Mouse (Mus musculus) thymus, postnatal 25 days (tissue): ENCODE measurements around the gene Smok2b.
"Not testable (repeated sequence)": the region's sequence is repeated elsewhere in the genome, so short reads cannot be mapped to it uniquely, and the experiment has no call there.

Experiments used
- DNase-seq: peaks from one replicate; pipeline ENCODE4 v3.0.0; 2022

Smok2b gene

DNA sequence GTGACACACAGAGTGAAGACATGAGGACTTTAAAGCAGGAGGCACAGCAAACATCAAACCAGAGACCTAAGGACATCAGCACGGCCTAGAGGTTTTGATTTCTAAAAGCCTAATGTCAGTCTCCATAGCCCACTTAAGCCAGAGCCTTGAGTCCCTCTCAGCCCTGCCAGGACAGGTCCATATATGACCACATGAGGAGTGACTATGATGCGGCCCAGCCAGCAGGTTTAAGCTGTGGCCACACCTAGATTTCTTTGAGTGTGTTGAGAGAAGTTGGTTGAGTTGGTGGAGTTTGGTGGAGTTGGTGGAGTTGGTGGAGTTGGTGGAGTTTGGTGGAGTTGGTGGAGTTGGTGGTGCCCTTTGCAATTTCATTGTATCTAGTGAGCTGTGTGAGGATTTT lies at the start of gene Smok2b:
TSS of gene Smok2b (plus strand) at position 301 of the 400 bp plus-strand sequence.
- not testable (repeated sequence) for DNase-seq

DNA sequence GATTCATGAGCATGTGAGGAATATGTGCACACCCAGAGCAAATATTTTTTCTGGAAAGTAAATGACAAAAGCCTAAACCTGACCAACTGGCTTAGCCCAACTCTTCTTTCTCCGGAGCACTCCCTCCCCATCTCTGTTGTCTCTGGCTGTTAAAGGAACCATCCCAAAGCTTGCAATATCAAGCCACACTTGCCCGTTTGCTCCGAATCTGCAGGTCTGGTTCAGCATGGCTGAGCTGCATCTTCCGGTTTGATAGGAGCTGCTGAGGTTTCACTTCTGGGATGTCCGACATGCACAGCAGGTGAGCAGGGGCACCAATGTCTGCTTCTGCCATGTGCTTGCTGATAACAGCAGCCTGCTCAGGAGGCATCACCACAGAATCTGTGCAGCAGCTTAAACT lies 49.6 kb upstream of the Smok2b start:
- not testable (repeated sequence) for DNase-seq

DNA sequence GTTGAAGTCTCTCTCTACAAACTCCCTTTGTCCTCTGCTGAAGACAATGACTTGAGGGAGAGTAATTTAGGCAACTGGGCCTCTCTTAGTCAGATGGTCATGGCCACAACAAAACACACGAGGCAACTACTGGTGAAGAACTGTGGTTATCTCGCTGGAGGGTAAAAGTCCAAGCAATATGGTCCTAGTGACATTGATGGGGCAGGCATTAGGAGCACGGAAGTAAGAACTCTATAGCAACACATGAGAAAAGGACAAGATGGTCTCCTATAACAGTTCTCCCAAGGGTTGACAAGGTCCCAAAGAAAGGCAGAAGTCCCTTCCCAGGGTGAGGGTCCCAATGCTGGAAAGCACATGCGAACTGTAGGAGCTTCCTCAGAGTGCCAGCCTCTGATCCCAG lies 47.3 kb upstream of the Smok2b start:
- not testable (repeated sequence) for DNase-seq

DNA sequence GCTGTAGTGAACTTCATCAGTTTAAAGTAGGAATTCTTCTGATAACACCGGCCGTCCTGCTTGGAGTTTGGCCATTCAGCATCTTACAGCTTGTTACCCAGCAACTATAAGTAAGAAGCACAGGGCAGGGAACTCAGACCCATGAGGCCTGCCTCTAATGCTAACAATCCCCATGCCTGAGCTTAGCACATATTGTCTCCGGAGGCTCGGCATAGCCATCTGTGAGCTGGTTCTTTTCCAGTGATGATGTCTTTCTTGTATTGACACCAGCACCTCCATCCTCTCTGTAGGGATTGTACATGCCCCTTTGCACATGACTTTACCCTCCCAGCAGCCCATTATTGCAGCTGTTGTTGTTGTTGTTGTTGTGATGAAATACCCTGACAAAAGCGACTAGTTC lies 45.5 kb upstream of the Smok2b start:
- DNase-seq, result not testable (repeated sequence)

DNA sequence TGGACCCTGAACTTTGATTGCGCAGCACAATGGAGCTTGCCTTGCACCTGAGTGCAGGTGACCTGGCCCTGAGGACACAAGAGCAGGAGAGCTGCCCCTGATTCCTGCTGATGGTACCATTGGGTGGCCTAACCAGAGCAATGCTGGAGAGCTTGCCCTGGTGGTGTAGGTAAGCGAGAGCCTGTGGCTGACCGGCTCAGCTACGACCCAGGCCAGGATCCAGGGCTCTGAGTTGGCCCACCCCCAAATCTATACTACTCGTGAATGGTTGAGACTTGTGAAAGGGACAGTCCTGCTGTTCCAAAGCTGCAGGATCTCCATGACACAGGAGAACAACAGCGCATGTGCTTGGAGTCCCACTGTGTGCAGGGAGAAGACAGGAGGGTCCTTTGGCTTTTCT lies 43.5 kb upstream of the Smok2b start:
- not testable (repeated sequence) for DNase-seq

DNA sequence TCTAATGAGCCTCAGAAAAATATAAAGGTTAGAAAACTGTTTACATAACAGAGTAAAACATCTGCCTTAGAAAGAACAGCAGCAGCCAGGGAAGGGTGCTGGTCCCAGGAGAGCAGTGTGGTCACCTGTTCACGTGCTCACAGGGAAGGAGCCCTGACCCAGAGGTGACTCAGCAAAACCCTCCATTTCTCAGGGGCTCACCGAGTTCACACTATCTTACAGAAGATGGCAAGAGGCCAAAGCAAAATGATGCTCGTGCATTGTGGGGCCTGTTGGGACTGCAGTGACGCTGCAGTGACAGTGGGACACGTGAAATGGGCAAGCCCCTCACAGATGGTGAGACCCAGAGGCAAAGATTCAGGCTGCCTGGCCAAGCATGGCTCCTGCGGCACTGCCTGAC lies 42.4 kb upstream of the Smok2b start:
- DNase-seq, result not testable (repeated sequence)

DNA sequence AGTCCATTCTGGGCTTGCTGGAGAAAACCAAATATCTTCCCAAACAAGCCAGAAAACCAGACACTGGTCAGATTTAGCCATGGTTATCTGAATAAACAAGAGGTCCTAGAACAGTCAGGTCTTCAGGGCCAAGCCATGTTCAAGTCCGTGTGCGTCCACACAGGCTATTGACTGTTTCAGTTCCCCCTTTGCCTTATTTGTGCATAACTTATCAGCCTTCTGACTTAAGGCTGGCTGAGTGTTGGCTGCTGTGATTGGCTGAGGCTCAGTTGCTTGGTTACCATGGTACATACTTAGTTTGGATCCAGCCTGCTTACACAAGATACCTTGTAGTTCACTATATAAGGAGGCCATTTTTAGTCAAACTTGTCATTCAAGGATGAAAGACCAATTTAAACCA lies 41.2 kb upstream of the Smok2b start:
- not testable (repeated sequence) for DNase-seq

DNA sequence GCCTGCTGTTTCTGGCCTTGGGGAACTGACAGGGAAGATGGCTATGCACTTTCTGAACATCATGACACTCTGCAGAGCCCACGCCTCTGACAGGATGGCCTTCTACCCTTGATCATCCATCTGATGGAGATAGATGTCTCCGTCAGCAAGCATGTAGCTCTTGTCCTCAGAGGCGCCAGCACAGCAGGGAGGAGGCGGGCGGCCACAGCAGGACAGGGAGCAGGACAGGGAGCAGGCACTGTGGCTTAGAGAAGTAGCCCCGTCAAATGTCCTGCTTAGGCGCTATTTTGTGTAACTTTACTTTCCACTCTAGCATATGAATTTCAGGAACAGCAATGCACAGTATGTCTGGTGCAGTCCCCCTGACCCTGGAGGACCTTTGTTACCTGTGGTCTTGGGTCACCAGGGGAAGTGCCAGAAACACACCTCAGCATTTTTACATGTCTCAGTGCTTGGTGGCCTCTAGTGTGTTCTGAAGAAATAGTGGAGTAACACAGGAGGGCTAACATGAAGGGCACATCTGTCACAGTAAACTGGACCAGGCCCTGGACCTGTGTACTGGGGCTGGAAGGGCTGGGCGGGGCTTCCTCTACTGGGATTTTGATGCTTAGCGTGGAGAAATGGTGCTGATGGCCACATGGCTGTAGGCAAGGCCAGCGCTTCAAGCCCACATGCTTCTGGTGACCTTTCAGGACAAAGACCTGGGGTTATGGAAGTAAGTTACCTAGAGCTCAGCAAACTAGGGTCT lies 39.0 kb upstream of the Smok2b start:
- DNase-seq, result not testable (repeated sequence)

DNA sequence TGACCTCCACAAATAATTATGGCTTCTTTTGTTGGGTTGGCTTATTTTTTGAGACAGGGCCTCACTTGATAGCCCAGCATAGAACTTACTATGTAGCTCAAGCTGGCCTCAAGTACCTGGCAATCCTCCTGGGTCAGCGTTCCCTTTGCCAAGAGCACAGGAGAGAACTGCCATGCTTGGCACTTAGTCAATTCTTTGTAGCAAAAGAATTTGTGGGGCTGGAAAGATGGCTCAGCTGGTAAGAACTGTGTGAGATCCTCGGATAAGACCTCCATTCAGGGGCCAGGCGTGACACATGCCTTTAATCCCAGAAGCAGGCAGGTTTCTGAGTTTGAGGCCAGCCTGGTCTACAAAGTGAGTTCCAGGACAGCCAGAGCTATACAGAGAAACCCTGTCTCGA lies 33.6 kb upstream of the Smok2b start:
- DNase-seq, result not testable (repeated sequence)

DNA sequence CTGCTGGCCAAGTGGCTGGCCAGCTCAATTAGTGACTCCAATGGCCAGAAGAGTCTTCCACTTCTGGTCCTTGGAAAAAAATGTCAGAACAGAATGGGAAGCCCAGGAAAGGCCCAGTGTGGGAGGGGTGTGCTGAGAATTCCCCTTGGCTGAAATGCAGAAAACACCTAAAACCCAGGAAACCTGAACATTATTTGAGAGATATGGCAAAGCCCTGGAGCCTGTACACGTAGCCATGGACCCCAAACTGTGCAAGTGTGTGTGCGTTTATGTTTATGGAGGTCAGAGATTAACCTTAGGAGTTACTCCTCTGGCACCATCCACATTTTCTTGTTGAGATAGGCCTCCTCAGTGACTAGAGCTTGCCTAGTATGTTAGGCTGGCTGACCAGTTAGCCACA lies 31.2 kb upstream of the Smok2b start:
- not testable (repeated sequence) for DNase-seq

DNA sequence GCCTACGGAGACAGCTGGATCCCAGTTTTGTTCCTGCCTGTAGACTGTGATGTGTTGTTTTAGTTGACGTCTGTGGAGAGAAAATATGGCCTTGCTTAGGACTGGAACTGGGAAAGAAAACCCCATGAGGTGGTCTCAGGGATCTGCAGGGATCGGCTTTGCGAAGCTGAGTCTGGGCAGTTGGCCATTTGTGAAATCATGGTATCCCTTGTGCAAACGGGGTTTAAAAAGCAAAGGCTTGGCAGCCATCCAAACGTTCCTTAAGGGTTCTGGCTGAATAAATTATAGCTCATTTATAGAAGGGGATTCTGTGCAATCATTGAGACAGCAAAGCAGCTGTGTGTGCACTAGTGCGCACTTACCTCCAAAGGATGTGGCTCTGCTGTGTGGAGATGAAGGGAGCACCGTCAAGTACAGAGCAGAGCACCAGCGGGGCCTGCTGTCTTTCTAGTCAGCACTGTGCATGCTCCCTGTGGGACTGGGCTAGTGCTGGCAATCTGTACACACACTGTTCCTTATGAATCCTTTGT lies 30.1 kb upstream of the Smok2b start:
- not testable (repeated sequence) for DNase-seq

DNA sequence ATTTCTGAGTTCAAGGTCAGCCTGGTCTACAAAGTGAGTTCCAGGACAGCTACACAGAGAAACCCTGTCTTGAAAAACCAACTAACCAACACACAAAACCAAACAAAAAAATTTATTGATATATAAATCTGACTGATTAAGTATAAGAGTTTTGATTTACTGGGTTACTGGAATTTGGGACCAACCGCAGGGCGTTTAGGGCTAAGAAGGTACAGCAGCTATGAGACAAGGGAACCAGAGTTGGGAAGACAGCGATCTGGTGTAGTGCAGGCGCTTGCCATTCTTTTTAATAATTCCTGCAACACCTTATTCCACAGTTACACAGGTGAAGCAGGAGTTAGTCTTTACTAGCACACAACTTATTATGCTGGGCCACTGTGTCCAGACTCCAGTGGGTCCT lies 28.5 kb upstream of the Smok2b start:
- DNase-seq, result not testable (repeated sequence)

DNA sequence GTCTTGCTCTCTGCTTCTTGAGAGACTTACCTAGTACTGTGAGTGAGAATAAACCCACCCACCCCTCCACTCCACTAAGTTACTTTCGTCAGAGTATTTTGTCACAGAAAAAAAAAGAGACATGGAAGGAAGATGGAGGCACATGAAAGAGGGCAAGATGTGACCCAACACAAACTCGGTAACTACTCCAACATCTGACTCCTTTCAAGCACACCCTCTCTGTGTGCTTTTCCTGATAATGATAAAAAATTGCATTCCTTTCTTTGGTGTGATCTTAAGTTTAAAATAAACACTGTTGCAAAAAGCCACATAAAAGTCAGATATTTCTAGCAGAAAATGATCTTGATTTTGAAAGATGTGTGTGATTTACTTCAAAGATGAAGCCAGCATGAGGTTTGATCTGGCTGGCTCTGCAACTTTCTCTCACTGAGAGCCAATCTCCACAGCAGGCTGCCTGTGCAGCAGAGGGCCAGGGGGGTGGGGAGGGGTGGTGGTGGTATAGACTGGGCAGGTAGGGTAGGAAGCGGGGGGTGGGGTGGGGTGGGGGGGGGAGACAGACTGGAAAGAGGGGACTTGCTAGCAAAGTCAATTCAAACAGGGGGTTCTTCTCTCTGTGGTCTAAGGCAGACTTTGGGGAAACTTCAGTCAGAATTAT lies 27.5 kb upstream of the Smok2b start:
- not testable (repeated sequence) for DNase-seq

DNA sequence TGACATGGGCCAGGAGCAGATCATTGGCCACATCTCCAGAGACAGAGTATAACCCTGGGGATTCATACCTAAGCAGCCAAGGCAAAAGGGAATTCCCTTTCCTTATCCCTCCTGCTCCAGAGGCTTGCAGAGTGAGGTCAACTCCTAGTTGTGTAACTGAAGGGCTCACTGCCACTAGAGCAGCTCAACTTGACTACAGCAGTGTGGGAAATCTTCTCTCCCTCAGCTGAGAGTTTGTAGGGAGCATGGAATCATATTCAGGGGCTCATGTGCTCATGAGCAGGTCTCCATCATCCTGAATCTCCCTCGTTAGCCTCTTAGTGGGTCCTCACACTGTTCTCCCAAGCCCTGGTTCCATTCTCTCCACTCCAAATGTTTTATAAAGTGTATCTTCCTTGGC lies 24.8 kb upstream of the Smok2b start:
- not testable (repeated sequence) for DNase-seq

DNA sequence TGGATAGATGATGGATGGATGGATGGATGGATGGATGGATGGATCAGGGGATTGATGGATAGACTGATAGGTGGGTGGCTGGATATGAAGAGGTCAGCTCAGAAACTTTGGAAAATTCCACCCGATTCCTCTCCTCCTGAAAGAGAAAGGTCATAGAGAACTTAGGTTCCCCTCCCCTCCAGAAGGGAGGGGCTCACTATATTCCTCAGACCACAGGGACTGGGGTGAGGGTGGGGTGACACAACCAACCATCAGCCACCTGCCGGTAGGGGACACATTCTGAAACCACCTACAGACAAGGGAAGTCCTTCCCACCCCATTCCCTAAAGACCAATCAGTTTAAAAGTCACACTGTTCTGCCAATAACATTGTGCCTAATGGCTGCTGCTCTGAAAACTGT lies 23.6 kb upstream of the Smok2b start:
- no peak for DNase-seq

DNA sequence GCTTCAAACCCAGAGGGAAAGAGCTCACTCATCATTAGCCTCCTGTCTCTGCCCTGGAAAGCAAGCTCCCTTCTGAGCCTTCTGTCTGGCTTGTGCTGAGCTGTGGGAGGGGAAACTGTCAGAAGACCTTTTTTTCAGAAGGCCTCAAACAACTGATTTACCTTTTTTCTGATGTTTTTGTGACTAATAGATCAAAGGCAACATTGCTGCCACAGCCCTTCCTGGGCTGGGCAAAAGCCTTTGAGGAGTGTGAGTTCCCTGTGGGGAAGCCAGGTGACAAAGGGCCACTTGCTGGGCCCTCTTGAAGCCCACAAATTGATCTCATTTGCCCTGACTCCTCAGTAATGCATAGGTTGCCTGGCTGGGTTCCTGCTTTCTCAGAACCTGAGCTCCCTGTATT lies 21.6 kb upstream of the Smok2b start:
- not testable (repeated sequence) for DNase-seq

DNA sequence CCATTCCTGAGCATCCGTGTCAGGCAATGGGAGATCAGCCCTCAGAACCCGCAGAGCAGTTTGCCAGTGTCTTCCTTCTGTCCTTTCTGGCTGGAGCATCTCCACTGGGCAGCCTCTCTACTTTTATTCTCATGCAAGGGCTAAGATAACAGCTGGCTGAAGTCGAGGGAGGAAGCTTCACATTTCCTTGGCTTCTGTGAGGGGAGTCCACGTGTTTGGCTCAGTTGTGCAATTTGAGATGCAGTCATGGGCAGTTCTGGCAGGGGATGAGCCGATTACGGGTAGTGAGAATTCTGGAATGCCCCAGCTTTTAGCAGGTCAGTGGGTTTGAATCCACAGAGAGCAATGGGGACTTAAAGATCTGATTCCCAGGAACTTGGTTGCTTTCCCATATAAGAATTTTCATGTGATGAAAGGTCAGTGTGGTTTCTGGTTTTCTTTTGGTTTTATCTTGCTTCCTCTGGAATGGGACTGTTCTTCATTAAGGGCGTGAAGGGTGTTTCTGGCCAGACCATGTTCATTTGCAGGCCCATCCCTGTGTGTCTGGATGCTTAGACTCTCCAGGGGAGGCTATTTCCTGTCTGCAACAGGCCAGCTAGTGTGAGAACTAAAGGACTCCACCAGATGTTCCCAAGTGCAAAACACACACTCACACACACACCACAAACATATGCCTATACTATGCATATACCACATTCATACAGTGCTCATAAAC lies 17.8 kb upstream of the Smok2b start:
- DNase-seq, result no peak

DNA sequence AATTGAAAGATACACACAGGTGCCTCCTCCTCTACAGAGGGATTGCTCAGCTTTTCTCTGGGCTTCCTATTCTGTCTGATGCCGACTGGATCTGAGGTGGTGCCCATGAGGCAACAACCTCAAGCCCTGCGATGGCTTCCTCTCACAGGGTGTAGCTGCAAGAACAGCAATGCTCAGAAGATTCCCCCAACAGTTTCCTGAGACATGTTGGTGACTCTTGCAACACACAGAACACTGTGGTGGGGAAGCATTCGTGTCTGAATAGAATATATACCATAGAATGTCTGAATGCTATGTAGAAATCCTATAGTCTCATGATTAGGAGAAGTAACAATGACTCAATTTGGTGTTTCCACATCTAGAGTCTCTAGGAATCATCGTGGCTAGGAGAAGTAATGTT lies 15.9 kb upstream of the Smok2b start:
- DNase-seq, result no peak

DNA sequence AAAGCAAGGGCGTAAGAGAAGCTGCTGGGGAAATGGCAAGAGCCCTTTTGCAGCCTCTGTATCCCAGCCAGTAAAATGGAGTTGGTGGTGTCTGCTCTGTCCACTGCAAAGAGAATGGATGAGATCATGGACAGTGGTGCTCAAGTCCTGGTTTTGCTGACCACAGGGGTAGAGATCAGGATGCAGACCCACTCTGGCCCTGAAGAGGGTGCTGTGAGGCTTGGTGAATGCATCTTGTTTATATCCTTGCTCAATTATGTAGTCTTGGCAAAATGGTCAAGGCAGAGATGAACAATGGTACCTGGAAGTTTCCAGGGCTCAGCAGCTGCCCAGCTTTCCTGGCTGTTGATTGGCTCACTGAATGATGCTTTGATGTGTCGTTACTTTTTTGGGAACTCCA lies 14.5 kb upstream of the Smok2b start:
- no peak for DNase-seq

DNA sequence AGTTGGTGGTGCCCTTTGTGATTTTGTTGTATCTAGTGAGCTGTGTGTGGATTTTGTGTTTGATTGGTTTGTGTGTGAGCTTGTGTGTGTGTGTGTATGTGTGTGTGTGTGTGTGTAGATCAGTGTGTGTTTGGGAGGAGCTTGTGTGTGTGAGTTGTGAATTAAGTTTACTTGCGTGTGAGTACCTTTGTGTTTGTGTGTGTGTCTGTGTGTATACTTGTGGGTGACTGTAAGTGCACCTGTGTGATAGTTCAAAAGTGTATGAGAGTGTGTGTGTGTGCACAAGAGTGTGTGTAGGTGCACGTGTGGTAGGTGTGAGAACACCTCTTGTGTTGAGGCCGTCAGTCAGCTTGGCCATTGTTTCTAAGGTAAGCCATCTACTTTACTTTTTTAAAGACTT lies 9.2 kb upstream of the Smok2b start, which contains the start of gene Smok2a:
TSS of gene Smok2a (plus strand) at position 301 of the 400 bp plus-strand sequence.
- no peak for DNase-seq

DNA sequence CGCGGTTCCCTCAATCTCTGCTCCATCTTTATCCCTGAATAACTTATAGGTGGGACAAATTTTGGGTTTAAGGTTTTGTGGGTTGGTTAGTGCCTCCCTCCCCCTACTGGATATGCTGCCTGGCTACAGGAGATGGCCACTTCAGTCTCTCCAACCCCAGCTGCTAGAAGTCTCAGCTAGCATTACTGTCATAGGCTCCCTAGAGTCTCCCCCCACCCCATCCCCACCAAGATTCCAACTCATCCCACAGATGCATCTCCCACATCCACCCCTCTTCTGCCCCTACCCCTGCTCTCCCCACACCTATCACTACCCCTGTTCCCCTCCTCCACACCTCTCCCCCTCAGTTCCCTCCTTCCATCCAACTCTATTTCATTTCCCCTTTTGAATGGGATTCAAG lies 8.1 kb upstream of the Smok2b start:
- DNase-seq, result not testable (repeated sequence)

DNA sequence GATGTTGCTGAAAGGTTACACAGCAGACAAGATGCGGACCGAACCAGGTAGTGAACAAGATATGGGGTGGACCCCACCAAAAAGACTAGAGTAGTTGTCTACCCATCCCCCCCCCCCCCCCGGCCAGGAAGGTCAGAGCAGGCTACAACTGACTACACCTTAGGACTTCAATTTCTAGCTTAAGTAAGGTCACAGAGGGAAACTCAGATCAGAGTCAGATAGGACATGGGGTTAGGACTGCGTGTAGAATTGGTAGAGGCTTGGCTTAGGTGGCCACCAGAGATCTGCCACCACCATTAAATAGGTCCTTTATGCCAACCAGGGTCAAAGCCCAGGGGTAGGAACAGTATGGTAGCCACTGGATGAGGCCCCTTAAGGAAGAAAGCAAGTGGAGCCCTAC lies 9.4 kb downstream of the Smok2b start:
- DNase-seq, result not testable (repeated sequence)
